Mouse (Mus musculus) kidney, adult 9 months (tissue): Measurements from ENCODE around the gene Sidt2.

Experiments
- DNase-seq: peaks from one replicate; pipeline ENCODE4 v3.0.0; 2022

Sidt2 gene

GRCm38 (mm10) chr9:45907078-45907428 lies 48.0 kb downstream of the Sidt2 start:
- DNase-seq: no peak

- peak; percentile 92 for DNase-seq
Measured at GRCm38 (mm10) chr9:45906355-45907077, 48.5 kb downstream of the Sidt2 start, which contains the start of the genes Pcsk7 and Rnf214. Gene Pcsk7 (plus strand): TSS chr9:45906497. Gene Rnf214 (minus strand): TSS chr9:45906911.

- DNase-seq: peak; percentile 42
Measured at GRCm38 (mm10) chr9:45905811-45906237, 49.2 kb downstream of the Sidt2 start.

- no peak for DNase-seq
Measured at GRCm38 (mm10) chr9:45905196-45905595, 49.9 kb downstream of the Sidt2 start.

- no peak for DNase-seq
Measured at GRCm38 (mm10) chr9:45893681-45894080, 61.4 kb downstream of the Sidt2 start.
